Mouse (Mus musculus): ENCODE results near the gene Ilf2.

Gene Ilf2

DNA sequence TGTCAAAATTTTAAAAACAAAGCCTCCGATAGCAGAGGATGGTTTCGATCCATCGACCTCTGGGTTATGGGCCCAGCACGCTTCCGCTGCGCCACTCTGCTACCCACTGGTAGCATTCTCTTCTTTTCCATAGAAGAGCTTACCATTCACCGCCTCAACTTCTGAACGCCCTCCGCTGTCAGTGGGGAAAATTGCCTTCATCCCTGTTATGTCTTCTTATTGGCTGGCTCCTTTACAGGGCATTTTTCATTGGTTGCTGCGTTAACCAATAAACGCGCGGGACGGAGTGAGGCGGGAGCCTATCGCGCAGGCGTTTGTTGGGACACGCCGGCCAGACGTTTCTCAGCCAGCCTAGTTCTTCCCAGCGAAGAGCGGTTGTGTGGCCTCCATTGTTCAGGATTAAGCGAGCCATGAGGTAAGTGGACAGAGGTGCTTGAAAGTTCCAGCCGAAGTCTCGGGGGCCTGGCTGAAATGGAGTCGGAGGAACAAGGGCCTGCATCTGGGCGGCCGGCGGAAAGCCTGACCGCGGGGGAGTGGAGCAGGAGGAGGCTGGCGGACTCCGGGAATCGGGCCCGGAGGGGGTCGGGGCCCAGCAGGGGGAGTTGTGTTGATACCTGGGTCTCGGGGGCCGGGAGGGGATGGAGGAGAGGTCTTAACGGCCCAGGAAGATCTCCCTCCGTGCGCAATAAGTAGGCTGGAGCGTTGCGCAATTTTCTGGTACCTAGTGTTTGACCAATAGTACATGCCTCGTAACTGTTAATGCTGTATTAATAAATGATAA lies at the start of gene Ilf2:
TSS of gene Ilf2 (plus strand) at position 296 of the 781 bp plus-strand sequence.
- DNase-seq, result peak; percentile 98

DNA sequence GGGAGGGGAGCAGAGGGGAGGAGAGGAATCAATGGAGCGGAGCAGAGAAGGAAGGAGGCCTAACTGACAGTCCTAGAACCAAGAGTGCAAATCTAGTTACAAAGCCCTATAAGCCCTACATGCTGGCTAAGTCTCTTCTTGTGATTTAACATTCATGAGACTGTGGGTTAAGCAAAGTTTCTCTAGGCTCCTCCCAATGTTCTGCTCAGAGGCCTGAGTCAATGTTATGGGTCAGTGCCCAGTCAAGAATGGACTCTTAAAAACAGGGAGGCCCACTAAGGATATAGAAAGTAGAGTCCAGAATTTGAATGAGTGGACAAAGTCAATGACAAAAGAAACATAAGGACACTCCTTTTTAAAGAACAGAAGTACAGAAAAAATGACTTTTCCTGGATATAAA lies 48.4 kb upstream of the Ilf2 start:
- DNase-seq, result no peak

GRCm38 (mm10) chr3:90428186-90428585 lies 47.7 kb upstream of the Ilf2 start:
- DNase-seq, result no peak

- no peak for DNase-seq
Measured at GRCm38 (mm10) chr3:90429576-90429975, 46.4 kb upstream of the Ilf2 start.

- no peak for DNase-seq
Measured at GRCm38 (mm10) chr3:90432348-90432747, 43.6 kb upstream of the Ilf2 start.

DNA sequence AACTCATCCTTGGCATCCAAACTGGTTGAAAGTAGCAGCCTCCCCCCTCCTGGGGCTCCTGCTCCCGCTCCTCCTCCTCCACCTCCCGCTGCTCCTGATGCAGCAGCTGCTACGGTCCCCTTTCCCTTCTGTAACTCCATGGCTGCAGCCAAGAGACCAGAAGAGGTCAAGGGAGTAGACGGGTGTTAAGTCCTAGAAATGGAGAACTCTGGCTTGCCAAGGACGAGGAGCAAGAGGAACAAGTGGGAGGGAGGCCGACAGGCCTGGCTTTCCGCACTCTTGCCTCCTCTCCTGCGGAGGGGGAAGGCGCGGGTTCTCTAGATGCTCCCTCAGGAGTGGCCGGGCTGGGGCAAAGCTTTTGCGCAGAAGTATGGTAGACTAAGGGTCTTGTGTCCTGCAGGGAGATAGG lies 43.1 kb upstream of the Ilf2 start:
- peak; percentile 73 for DNase-seq

- DNase-seq, result peak; percentile 100
Measured at GRCm38 (mm10) chr3:90433381-90434020, 42.4 kb upstream of the Ilf2 start, which contains the start of gene Ints3. Gene Ints3, minus strand, starts transcription at chr3:90433622.

- DNase-seq, result peak; percentile 45
Measured at GRCm38 (mm10) chr3:90434073-90434730, 41.7 kb upstream of the Ilf2 start.

GRCm38 (mm10) chr3:90437131-90437530 lies 38.8 kb upstream of the Ilf2 start:
- DNase-seq, result no peak

DNA sequence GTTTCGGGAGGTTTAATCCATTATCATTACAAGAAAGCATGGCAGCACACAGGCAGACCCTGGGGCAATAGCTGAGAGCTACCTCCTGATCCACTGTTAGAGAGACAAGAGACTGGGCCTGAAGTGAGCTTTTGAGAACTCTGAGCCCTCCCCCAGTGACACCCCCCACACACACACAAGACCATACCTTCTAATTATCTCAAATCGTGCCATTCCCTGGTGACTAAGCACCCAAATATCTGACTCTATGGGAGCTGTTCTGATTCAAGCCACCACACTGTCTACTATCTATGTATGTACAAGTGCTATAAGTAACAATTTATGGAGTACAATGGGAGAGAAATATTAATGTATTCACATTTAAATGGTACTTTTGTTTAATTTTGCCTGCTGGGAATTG lies 35.2 kb upstream of the Ilf2 start:
- no peak for DNase-seq

GRCm38 (mm10) chr3:90443977-90444376 lies 31.9 kb upstream of the Ilf2 start:
- no peak for DNase-seq

DNA sequence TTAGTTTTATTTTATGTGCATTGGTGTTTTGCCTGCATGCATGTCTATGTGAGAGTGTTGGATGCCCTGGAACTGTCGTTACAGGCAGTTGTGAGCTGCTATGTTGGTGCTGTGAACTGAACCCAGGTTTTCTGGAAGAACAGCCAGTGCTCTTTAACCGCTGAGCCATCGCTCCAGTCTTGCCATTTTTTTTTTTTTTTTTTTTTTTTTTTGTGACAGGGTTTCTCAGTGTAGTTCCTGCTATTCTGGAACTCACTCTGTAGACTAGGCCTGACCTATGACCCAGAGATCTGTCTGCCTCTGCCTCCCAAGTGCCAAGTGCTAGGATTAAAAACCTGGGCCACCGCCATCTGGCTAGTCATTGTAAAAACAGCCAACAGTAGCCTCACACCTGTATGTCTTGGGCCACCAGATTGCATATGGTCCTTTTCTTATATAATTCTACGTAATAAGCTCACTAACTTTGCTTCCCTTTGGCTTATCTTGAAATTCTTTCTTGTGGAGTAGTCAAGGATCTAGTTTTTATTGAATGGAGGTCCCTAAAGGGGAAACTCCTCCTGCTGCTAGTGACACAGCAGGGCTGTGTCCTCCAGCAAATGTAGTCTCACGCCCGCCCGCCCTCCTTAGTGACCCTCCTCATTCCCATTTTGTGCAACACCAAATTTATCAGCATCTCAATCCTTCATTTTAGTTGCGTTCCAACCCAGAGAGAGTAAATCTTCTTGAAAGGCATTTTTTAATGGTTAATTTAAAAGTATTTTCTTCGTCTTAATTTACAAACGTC lies 30.3 kb upstream of the Ilf2 start:
- DNase-seq, result no peak

GRCm38 (mm10) chr3:90446389-90447122 lies 29.4 kb upstream of the Ilf2 start:
- DNase-seq, result peak; percentile 29

DNA sequence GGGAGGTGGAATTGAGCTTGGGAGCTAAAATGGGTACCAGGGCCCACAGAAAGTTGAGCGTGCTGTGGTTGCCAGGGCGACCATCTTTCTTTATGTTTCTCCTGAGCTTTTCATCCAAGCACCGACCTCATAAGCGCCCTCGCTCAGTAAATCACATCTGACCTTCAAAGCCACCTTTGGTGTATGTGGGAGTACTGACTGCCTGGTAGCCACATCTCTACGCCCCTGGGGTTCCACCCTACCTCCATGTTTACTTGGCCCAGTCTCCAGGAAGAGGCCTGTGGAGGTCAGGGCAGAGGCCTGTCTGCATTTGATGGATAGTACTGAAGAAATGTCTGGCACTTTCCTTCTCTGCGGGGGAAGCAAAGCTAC lies 28.8 kb upstream of the Ilf2 start:
- no peak for DNase-seq

GRCm38 (mm10) chr3:90448626-90449025 lies 27.3 kb upstream of the Ilf2 start:
- DNase-seq, result no peak

GRCm38 (mm10) chr3:90450874-90451273 lies 25.1 kb upstream of the Ilf2 start:
- no peak for DNase-seq

GRCm38 (mm10) chr3:90451396-90452095 lies 24.4 kb upstream of the Ilf2 start:
- no peak for DNase-seq

DNA sequence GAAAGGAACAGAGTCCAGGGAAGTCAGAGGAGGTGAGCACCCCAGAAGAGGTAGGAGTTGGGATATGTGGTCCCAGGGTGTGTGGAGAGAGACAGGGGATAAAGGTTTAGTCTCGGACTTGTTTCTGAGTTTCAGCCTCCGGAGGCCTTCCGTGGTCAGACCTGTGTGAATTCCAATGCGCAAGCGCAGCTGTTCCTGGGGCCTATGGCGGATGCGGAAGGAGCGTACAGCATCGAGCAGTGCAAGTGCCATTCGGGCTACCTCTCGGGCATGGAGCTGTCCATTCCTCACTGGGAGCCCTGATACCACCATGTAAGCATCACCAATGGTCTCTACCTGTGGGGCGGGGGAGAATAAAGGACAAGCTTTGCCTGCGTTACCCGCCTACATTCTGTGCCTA lies 21.0 kb upstream of the Ilf2 start:
- DNase-seq, result no peak

GRCm38 (mm10) chr3:90459727-90460126 lies 16.2 kb upstream of the Ilf2 start:
- DNase-seq, result no peak

- no peak for DNase-seq
Measured at GRCm38 (mm10) chr3:90460315-90460714, 15.6 kb upstream of the Ilf2 start.

DNA sequence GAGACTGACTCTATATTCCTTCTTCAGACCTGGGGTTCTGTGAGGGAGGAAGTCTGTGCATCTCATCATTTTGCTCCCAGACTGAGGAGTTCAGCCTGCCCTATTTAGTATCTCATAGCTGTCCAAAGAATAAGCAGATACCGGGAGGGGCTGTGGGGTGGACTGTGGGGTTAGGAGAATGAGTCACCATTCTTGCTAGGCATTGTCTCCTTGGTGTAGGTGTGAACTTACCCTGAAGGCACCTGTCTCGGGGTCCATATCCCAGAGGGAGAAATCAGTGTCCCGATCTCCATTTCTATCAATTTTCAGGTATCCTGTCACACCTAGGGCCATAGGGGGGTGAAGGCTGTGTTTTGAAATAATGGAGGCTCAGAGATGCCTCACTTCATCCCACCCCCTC lies 14.0 kb upstream of the Ilf2 start:
- no peak for DNase-seq

DNA sequence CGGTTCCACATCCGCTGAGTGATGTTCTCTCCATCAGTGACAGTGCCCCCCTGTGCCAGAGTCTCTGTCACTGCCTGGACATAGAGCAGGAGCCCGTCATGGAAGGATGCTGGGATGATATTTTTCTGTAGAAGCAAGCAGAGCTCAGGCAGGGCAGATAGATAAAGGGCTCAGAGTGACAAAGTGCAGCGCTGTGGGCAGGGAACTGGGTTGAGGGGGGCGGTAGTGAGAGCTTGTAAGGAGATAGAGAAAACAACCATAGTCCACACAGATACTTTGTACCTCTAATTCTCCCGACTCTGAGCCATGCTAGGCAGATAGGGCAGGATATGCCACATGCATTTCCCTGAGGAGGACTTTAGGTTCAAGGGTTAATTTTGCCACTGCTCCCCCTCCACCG lies 13.3 kb upstream of the Ilf2 start:
- DNase-seq, result no peak
